In genomic region chr15:74318422-74318841, GRCm38 (mm10) we compare ENCODE assay signal across 24 mouse cellular contexts.
A peak's percentile ranks its signal among the peaks of the same experiment; 100 is the strongest.
DNase-seq lines count a peak whose midpoint lies in the region; ATAC-seq and TF ChIP-seq lines count a peak whose summit lies in the region.
"Had no signal": no experiment of that assay in that cellular context is flagged by ENCODE, and none has a peak within 500 bp of the region (broad histone marks: within the 10 kb centered on the region; RNA-seq: fewer than 3 reads in every experiment).

No protein-coding gene starts in this region.

- no peak overlapping the region for H3K9ac ChIP-seq in hindbrain, postnatal 0 days (replicated peaks; ENCODE audit: low read length)
- H3K9ac ChIP-seq in forebrain, embryonic 13.5 days = no peak overlapping the region
- no peak overlapping the region for H3K9ac ChIP-seq in midbrain, embryonic 12.5 days (replicated peaks)
- H3K9ac ChIP-seq: embryonic facial prominence, embryonic 15.5 days; heart, embryonic 12.5 days; hindbrain, embryonic 15.5 days; intestine, embryonic 15.5 days; limb, embryonic 15.5 days; liver, embryonic 14.5 days; lung, embryonic 14.5 days had no signal

- H3K36me3 ChIP-seq in hindbrain, embryonic 10.5 days = no peaks in the 10 kb centered on the region
- no peaks in the 10 kb centered on the region for H3K36me3 ChIP-seq in hindbrain, postnatal 0 days (ENCODE audit: insufficient read depth, low read length)
- H3K36me3 ChIP-seq in forebrain, embryonic 13.5 days (ENCODE audit: poor library complexity, severe bottlenecking) = no peaks in the 10 kb centered on the region
- H3K36me3 ChIP-seq in midbrain, embryonic 12.5 days = no peaks in the 10 kb centered on the region
- H3K36me3 ChIP-seq: embryonic facial prominence, embryonic 15.5 days; heart, embryonic 12.5 days; hindbrain, embryonic 15.5 days; intestine, embryonic 15.5 days; limb, embryonic 15.5 days had no signal

- H3K27ac ChIP-seq in hindbrain, embryonic 10.5 days = 0 out of 2 replicates have a peak overlapping the region, but pooled peaks have one; percentile 29
- H3K27ac ChIP-seq in hindbrain, postnatal 0 days = no peak overlapping the region
- H3K27ac ChIP-seq in forebrain, embryonic 13.5 days = peak overlapping the region; percentile 37; the same call in 1 of the 2 replicates
- peak overlapping the region; percentile 27 for H3K27ac ChIP-seq in midbrain, embryonic 12.5 days (replicated peaks)
- H3K27ac ChIP-seq: embryonic facial prominence, embryonic 15.5 days; hindbrain, embryonic 15.5 days; intestine, embryonic 15.5 days; limb, embryonic 15.5 days; liver, embryonic 14.5 days had no signal

- ATAC-seq in hindbrain, postnatal 0 days = no peak
- ATAC-seq in forebrain, embryonic 13.5 days = peak; percentile 55; the same call in 1 of the 2 replicates
- peak; percentile 50; the same call in 1 of the 2 replicates for ATAC-seq in midbrain, embryonic 12.5 days (ENCODE audit: low FRiP score, low read depth)
- ATAC-seq: intestine, embryonic 15.5 days had no signal

- 19% methylated on average over 3 of the region's 3 CpGs for WGBS in hindbrain, embryonic 10.5 days
- WGBS in hindbrain, postnatal 0 days = 20% methylated on average over 3 of the region's 3 CpGs
- 16% methylated on average over 3 of the region's 3 CpGs for WGBS in forebrain, embryonic 13.5 days
- WGBS in midbrain, embryonic 12.5 days = 6% methylated on average over 3 of the region's 3 CpGs

- no peak overlapping the region for H3K4me3 ChIP-seq in hindbrain, embryonic 10.5 days
- H3K4me3 ChIP-seq in hindbrain, postnatal 0 days (ENCODE audit: low read length) = no peak overlapping the region
- no peak overlapping the region for H3K4me3 ChIP-seq in forebrain, embryonic 13.5 days
- no peak overlapping the region for H3K4me3 ChIP-seq in midbrain, embryonic 12.5 days
- H3K4me3 ChIP-seq: embryonic facial prominence, embryonic 15.5 days; heart, embryonic 12.5 days; hindbrain, embryonic 15.5 days; intestine, embryonic 15.5 days; limb, embryonic 15.5 days had no signal

- no peaks in the 10 kb centered on the region for H3K27me3 ChIP-seq in hindbrain, embryonic 10.5 days (ENCODE audit: insufficient read depth, poor library complexity, severe bottlenecking)
- H3K27me3 ChIP-seq in hindbrain, postnatal 0 days (ENCODE audit: insufficient read depth, low read length) = no peaks in the 10 kb centered on the region
- no peaks in the 10 kb centered on the region for H3K27me3 ChIP-seq in forebrain, embryonic 13.5 days
- H3K27me3 ChIP-seq in midbrain, embryonic 12.5 days = peaks cover 3% of the 10 kb centered on the region; the same call in 1 of the 2 replicates
- H3K27me3 ChIP-seq: embryonic facial prominence, embryonic 15.5 days; hindbrain, embryonic 15.5 days; intestine, embryonic 15.5 days; limb, embryonic 15.5 days had no signal

- peak; percentile 12 for DNase-seq in hindbrain, embryonic 10.5 days (ENCODE audit: low spot score)
- DNase-seq in hindbrain, postnatal 0 days (ENCODE audit: low spot score) = no peak
- DNase-seq in A20 (ENCODE audit: low read depth, low spot score) = peak; percentile 19
- DNase-seq in spleen, postnatal 10 days (ENCODE audit: low spot score in 2 of 2) = no peak
- no peak for DNase-seq in left cerebral cortex, adult 9 months (ENCODE audit: low spot score in 2 of 2)
- DNase-seq in testis, postnatal 14 days (ENCODE audit: low spot score) = no peak
- DNase-seq: adrenal gland, adult 2 months; cerebellum, adult 11-12 months; cerebellum, postnatal 14 days; gastrocnemius, postnatal 14 days; heart, adult 11 months; heart, postnatal 10 days; kidney, adult 9 months; kidney, postnatal 14 days; lung, embryonic 14.5 days; lung, postnatal 4 days had no signal

- TF ChIP-seq CTCF in hindbrain, postnatal 0 days (IDR thresholded peaks at IDR 0.05; ENCODE audit: low read depth) = no peak

- H3K9me3 ChIP-seq in hindbrain, embryonic 10.5 days = no peaks in the 10 kb centered on the region
- H3K9me3 ChIP-seq in hindbrain, postnatal 0 days (ENCODE audit: low read length) = no peaks in the 10 kb centered on the region
- no peaks in the 10 kb centered on the region for H3K9me3 ChIP-seq in forebrain, embryonic 13.5 days (replicated peaks)
- H3K9me3 ChIP-seq in midbrain, embryonic 12.5 days = no peaks in the 10 kb centered on the region
- H3K9me3 ChIP-seq: embryonic facial prominence, embryonic 15.5 days; heart, embryonic 12.5 days; hindbrain, embryonic 15.5 days; intestine, embryonic 15.5 days; limb, embryonic 15.5 days had no signal

- peaks cover 28% of the 10 kb centered on the region for H3K4me1 ChIP-seq in hindbrain, embryonic 10.5 days (replicated peaks)
- no peaks in the 10 kb centered on the region; the same call in 1 of the 2 replicates for H3K4me1 ChIP-seq in hindbrain, postnatal 0 days (ENCODE audit: insufficient read depth, low read length)
- H3K4me1 ChIP-seq in forebrain, embryonic 13.5 days = peaks cover 24% of the 10 kb centered on the region
- peaks cover 29% of the 10 kb centered on the region for H3K4me1 ChIP-seq in midbrain, embryonic 12.5 days
- H3K4me1 ChIP-seq: intestine, embryonic 15.5 days; limb, embryonic 15.5 days had no signal

- H3K4me2 ChIP-seq in hindbrain, postnatal 0 days (ENCODE audit: low read depth, low read length) = no peak overlapping the region
- H3K4me2 ChIP-seq in forebrain, embryonic 13.5 days = no peak overlapping the region
- H3K4me2 ChIP-seq in midbrain, embryonic 12.5 days (replicated peaks) = no peak overlapping the region
- H3K4me2 ChIP-seq: embryonic facial prominence, embryonic 15.5 days; heart, embryonic 12.5 days; hindbrain, embryonic 15.5 days; intestine, embryonic 15.5 days; limb, embryonic 15.5 days; lung, embryonic 14.5 days had no signal

Comparison
In these comparisons a context has a peak if more than half of its experiments do, and no peak if none do; other contexts are left out.
1. DNase-seq: peak in hindbrain, embryonic 10.5 days (single experiment) and A20 (single experiment); none in hindbrain, postnatal 0 days (single experiment), spleen, postnatal 10 days (0 of 2), left cerebral cortex, adult 9 months (0 of 2) and testis, postnatal 14 days (single experiment).